Mouse (Mus musculus): Measurements from ENCODE around the gene Bend3. TPM values are rescaled to one million over a fixed set of nuclear protein-coding genes. Genes with fewer than 3 reads are reported as not detected.

The Bend3 gene
- total RNA-seq (2017) = 1.4 to 6.0 TPM (median 1.5 TPM) in 3 replicates

DNA sequence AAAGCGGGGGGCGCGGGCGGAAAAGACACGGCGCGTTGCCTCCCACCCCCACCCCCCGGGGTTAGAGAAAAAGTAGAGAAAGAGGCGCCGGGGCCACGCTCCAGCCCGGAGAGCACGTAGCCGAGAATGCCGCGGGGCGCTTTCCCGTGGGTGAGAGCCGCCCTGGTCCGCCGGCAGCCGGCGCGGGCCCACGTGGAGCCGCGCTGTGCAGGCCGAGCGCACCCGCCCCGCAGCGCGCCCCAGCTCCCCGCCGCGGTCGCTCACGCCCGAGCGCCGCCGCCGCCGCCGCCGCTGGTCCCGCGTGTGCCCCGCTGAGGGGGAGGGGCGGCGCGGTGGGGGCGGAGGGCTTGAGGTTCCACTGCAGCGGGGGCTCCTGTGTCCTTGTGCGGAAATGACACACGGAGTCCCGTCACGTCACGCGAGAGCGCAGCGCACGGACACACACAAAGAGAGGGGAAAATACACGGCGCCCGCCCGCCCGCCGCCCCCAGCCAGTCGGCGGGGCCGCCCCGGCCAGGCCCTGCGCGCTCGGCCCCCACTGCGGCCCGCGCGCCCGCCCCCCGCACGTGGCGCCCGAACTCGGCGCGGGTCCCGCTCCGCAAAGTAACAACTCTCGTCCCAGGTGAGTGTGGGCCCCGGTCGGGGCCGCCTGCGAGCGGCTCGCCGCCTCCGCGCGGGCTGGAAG is at the start of gene Bend3:
Gene Bend3, plus strand, starts transcription at position 81 of the 685 bp plus-strand sequence.
- ATAC-seq (replicated peaks; ENCODE audit: insufficient number of reproducible peaks, low FRiP score, low TSS enrichment, poor library complexity, severe bottlenecking) = no peak

- ATAC-seq (replicated peaks; ENCODE audit: insufficient number of reproducible peaks, low FRiP score, low TSS enrichment, poor library complexity, severe bottlenecking) = no peak
Observed at GRCm38 (mm10) chr10:43430606-43431005, 48.0 kb upstream of the Bend3 start.

DNA sequence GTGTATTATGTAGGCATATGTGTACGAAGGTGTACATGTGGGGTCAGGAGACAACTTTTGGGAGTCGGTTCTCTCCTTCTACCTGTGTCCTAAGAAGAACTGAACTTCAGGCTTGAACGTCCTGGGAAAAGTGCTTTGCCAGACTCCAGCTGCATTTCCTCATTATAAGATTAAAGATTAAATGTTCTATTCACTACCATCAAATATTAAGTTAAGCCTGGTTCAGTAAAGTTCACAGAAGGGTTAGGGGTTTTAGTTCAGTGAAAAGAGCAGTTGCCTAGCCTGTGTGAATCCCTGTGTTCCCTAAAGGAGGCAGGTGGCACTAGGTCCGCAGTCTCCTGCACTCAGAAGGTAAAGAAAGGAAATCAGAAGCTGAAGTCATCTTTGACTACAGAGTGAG is 44.3 kb upstream of the Bend3 start:
- no peak for ATAC-seq (replicated peaks; ENCODE audit: insufficient number of reproducible peaks, low FRiP score, low TSS enrichment, poor library complexity, severe bottlenecking)

GRCm38 (mm10) chr10:43435757-43436156 is 42.9 kb upstream of the Bend3 start:
- no peak for ATAC-seq (replicated peaks; ENCODE audit: insufficient number of reproducible peaks, low FRiP score, low TSS enrichment, poor library complexity, severe bottlenecking)

DNA sequence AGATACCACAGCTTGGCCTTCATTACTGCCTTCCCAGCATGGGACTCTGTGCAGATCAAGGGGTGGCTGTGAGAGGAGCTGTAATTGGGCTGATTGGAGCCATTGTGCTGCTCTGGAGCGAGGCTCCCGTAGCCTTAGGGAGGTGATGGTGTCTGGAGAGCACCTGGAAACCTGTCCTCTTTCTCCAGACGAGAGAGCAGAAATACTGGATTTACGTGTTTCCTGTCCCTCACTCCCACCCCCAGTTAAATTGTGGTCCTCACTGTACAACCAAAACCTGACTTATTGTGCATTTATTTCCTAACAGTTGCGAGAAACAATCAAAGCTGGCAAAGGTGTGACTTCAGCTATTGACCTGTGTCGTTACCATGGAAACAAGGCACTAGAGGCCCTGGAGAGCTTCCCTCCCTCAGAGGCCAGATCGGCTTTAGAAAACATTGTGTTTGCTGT is 39.1 kb upstream of the Bend3 start:
- no peak for ATAC-seq (replicated peaks; ENCODE audit: insufficient number of reproducible peaks, low FRiP score, low TSS enrichment, poor library complexity, severe bottlenecking)

DNA sequence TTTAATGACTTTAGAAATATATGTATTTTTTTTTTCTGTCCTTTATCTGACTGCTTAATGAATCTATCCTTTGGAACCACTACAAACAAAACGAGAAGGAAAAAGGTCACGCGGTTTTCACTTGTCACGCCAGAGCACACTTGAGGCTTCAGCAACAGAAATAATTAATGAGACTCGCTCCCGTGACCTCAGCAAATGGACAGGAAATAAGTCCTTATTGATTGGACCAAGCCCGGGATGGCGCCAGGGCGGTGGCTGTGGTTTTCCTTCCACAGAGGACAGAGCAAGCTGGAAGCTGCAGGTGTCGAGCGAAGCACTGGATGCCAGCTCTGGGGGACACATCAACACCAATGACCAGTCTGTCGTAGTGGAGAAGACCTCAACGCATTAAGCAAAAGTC is 38.6 kb upstream of the Bend3 start:
- ATAC-seq (replicated peaks; ENCODE audit: insufficient number of reproducible peaks, low FRiP score, low TSS enrichment, poor library complexity, severe bottlenecking) = no peak

DNA sequence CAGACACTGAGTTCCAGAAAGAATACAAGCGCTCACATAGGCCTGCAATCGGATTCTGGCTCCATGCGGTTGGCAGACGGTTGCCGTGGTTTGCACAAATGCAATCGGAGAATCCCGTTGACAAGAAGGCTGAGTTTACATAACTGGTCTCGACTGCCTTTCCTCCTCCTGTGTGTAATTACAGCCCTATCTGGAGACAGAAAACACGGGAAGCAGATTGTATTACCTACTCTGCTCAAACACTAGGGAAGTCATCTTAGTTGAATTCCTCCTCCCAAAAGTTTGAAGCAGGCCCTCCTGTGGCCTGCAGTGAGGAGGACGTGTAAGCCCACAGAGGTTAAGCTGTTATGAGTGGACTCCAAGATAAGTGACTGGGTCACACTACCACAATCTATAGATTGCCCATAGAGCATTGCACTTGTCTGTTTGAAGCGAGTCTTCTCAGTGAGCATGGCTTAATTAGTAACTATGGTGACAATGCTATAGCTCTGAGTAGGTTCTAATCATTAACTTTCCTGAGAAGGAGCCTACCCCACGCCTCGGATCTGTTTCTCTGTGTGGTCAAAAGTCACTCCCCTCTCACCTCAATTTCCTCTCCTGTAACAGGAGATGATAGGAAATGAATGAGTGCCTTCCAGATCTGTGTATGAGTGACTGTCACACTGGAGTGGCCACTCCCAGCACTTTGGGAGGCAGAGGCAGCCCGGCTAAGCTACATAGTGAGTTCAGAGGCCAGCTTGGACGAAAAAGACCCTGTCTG is 37.5 kb upstream of the Bend3 start:
- no peak for ATAC-seq (replicated peaks; ENCODE audit: insufficient number of reproducible peaks, low FRiP score, low TSS enrichment, poor library complexity, severe bottlenecking)

GRCm38 (mm10) chr10:43448656-43449055 is 30.0 kb upstream of the Bend3 start:
- ATAC-seq (replicated peaks; ENCODE audit: insufficient number of reproducible peaks, low FRiP score, low TSS enrichment, poor library complexity, severe bottlenecking) = no peak

DNA sequence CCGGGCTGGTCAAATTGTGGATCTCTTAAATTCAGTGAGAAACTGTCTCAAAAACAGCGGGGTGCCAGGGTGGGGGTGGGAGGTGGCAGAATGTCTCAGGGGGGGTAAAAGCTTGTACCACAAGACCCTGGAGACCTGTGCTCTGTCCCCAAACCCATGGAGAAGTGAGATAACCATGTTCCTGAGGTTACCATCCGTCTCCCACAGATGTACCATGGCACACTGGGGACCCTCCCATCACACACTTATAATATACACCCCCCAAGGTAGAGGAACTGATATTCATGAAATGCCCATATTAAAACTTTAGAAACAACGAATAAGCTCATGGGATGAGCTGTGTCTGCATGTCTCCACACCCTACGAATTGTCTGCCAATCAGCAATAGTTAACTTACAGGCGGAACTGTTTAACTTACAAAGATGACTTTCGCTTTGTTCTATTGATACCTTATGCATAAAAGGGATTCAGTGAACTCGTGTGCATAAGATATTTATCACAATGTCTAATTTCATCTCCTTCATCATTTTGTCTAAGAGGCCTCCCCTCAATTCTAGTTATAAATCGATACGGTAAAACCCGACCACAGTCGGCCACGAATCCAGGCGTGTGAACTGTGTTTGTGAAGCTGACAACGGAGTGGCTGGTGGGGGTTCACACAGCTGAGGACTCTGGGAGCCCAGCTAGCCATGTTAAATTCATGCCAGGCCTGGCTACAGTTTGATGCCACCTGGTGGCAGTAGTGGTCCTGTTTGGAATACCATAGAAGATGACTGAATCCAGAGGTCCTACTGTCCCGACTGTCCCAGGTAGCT is 26.6 kb upstream of the Bend3 start:
- no peak for ATAC-seq (replicated peaks; ENCODE audit: insufficient number of reproducible peaks, low FRiP score, low TSS enrichment, poor library complexity, severe bottlenecking)

DNA sequence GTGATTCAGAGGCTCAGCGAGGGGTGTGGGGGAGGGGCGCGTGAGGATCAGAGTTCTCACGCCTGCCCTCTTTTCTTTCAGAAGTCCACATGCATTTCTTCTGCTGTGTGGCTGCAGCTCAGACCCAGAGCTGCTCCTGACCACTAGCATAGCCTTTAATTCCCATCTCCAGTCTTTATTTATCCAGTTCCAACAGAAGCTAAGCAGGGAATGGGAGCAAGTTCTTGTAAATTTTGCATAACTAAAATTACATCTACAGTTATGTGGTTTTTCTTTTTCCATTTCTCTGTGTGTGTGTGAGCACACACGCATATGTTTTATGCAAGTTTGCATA is 26.0 kb upstream of the Bend3 start:
- ATAC-seq (replicated peaks; ENCODE audit: insufficient number of reproducible peaks, low FRiP score, low TSS enrichment, poor library complexity, severe bottlenecking) = no peak

DNA sequence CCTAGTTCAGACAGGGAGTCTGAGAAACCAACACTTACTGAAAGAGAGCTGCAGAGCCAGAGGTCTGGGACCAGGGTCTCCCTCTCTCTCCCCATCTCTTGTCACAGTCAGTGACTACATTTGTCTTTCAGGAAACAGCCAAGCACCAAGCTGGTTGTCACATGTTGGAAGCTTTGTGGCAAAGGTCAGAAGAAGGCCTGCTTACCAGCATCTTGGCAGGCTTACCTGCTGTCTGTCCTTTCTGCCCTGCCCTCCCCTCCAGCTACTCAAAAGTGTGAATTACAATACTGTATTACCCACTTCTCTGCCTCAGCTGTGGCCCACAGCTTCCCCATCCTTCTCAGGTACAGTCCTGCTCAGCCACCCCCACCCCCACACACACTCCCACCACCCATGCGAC is 24.4 kb upstream of the Bend3 start:
- no peak for ATAC-seq (replicated peaks; ENCODE audit: insufficient number of reproducible peaks, low FRiP score, low TSS enrichment, poor library complexity, severe bottlenecking)

GRCm38 (mm10) chr10:43454671-43455070 is 24.0 kb upstream of the Bend3 start:
- ATAC-seq (replicated peaks; ENCODE audit: insufficient number of reproducible peaks, low FRiP score, low TSS enrichment, poor library complexity, severe bottlenecking) = no peak

DNA sequence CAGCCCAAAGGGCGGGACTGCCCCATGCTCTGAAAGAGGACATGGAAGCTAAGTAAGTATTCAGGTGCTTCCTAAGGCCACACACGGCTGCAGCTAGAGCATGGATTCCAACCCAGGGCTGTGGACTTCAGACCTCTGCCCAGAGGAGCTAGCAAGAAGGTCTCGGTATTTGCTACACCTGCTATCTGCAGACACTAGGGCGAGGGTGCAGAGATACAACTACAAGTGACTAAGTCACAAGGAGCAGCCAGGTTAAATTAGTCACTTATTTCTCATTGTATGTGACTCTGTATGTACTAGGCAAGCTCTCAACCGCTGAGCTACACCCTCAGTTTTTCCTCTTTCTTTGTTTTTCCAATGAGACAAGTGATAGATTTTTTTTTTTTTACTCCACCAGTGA is 15.8 kb upstream of the Bend3 start:
- no peak for ATAC-seq (replicated peaks; ENCODE audit: insufficient number of reproducible peaks, low FRiP score, low TSS enrichment, poor library complexity, severe bottlenecking)

DNA sequence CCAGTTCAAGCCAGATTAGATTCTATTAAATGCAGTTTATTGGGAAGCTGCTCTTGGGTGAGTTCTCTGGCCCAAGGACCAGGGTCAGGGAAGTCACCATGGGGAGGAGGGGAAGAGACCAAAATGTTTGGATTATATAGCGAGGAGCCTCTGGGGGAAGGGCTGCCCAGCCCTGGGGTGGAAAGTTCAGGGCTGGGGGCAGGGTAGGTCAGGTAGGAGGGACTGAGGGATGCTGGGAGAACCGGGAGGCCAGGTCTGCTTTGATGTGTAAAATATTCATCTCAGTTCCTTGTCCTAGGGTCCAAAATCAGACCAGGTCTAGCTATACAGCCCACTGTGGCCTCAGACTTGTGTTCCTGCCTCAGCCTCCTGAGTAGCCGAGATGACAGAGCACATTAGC is 15.4 kb upstream of the Bend3 start:
- ATAC-seq (replicated peaks; ENCODE audit: insufficient number of reproducible peaks, low FRiP score, low TSS enrichment, poor library complexity, severe bottlenecking) = no peak

DNA sequence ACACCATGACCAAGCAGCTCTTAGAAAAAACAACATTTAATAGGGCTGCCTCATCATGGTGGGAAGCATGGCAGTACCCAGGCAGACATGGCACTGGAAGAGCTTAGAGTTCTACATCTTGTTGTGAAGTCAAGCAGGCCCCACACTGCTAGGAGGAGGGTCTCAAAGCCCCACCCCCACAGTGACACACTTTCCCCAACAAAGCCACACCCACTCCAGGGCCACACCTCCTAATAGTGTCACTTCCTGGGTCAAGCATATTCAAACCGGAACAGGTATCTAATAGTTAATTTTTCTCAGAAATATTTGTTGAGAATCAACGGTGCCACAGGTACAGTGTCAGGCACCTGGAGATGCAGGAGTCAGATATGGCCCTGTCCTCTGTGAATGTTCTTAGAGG is 12.4 kb upstream of the Bend3 start:
- ATAC-seq (replicated peaks; ENCODE audit: insufficient number of reproducible peaks, low FRiP score, low TSS enrichment, poor library complexity, severe bottlenecking) = no peak

- no peak for ATAC-seq (replicated peaks; ENCODE audit: insufficient number of reproducible peaks, low FRiP score, low TSS enrichment, poor library complexity, severe bottlenecking)
Observed at GRCm38 (mm10) chr10:43467659-43468058, 11.0 kb upstream of the Bend3 start.

DNA sequence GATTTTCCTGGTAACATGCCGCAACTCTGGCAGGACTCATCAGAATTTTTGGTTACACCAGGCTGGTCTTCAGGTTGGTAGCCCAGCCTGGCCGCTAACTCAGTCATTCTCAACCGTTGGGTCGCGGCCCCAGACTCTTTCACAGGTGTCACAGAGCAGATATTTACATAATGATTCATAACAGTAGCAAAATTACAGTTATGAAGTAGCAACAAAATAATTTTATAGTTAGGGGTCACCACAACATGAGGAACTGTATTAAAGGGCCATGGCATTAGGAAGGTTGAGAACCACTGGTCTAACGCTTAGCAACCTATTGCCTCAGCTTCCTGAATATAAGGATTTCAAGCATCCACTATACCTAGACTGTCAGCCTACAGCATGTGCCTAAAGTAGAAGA is 10.3 kb upstream of the Bend3 start:
- no peak for ATAC-seq (replicated peaks; ENCODE audit: insufficient number of reproducible peaks, low FRiP score, low TSS enrichment, poor library complexity, severe bottlenecking)

- ATAC-seq (replicated peaks; ENCODE audit: insufficient number of reproducible peaks, low FRiP score, low TSS enrichment, poor library complexity, severe bottlenecking) = no peak
Observed at GRCm38 (mm10) chr10:43475376-43475775, 3.3 kb upstream of the Bend3 start.

GRCm38 (mm10) chr10:43477459-43477858 is 1.2 kb upstream of the Bend3 start:
- no peak for ATAC-seq (replicated peaks; ENCODE audit: insufficient number of reproducible peaks, low FRiP score, low TSS enrichment, poor library complexity, severe bottlenecking)
